Mouse (Mus musculus) c-Kit-positive CD71-positive TER-119-negative erythroid progenitor cells, embryonic 14.5 days (primary cell): Measurements from ENCODE around the gene Il10.

Experiments used
- DNase-seq: peaks from one replicate; pipeline ENCODE4 v3.0.0-alpha.2; 2013; ENCODE audit warnings: low read depth

Gene Il10

GRCm38 (mm10) chr1:131049361-131049806 is 29.7 kb downstream of the Il10 start:
- DNase-seq: no peak

DNA sequence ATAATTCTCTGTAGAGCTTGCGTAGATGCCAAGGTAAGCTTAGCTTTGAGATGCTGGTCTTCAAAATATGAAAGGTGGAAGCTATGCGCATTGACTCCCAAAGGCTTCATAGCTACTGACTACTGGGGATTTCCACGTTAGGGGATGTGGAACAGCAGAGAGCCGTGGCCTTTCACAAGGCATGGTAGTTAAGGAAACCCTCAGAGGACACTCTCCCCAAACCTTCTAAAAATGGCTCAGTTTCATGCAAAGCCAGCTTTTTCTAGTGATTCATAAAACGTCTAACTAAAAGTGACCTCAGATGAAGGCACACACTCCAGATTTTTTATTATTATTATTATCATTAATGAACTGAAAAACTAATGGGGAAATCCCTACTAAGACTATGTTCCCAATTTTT is 30.4 kb downstream of the Il10 start:
- DNase-seq: no peak

GRCm38 (mm10) chr1:131050617-131051016 is 31.0 kb downstream of the Il10 start:
- DNase-seq: no peak

DNA sequence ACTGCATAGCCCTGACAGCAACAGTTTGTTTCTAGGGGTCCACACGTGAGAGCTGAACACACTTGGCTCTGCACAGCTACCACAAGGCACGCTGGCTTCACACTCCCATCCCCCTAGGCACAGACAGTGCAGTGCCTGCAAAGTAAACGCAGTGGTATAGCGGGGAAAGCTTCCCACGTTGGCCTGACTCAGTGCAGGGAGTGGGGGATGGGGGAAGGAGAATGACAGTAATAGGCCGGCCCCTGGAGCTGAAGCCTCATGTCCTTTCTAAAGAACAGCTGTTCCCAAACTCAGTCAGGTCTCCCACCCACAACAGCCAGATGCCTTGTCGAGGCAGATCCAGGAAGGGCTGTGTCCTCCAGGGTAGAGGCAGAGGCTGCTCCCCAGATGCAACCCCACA is 31.4 kb downstream of the Il10 start:
- DNase-seq: no peak

DNA sequence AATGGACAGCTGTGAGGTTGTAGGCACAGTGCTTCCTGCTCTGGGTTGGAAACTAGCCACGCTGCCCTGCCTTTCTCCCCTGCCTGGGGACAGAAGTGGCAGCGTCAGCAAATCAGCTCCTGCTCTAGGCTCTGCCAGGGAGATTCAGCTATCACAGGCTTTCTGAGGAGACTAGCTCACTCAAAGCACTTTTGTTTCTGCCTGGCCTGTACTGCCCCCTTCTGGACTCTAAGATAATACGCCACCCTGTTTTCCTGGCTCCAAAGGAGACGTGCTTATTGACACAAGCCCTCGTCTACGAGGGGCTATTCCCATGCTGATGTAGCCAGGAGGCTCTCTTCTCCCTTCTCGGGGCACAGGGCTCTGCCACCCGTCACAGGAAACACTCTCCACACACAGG is 33.6 kb downstream of the Il10 start:
- DNase-seq: peak; percentile 70

DNA sequence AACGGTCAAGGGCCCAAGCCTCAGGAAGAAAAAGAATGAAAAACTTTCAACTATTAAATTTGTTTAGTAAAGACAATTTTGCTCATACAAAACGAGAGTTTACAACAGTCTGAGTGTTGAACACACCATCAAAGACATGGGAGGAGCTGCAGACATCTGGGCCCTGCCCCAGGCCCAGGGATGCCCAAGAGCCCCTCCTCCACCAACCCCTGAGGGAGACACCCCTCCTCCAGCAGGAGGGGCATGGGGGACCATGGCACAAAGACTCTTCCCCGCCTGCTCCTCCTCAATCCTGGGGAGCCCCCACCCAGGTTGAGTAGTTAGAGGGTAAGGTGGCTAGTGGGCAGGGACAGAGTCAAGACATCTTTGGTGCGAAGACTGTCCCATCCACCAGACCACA is 34.0 kb downstream of the Il10 start:
- DNase-seq: no peak

GRCm38 (mm10) chr1:131054251-131054650 is 34.6 kb downstream of the Il10 start:
- no peak for DNase-seq

DNA sequence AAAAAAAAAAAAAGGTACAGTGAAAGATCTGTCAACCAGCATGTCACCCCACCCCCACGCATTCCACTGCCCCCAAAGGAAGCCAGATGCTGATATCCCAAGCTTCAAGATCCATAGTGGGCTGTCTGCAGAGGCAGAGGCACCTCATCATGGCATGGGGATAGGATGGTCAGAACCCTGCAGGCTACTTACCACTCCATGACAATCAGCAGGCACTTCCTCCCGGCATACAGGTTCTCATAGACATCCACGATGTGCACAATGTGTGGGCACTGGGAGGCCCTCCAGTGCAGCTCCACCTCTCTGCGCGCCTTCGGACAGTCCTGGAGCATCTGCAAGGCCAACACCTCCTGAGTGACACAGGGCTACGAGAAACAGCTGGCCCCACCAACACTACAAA is 38.8 kb downstream of the Il10 start:
- no peak for DNase-seq

DNA sequence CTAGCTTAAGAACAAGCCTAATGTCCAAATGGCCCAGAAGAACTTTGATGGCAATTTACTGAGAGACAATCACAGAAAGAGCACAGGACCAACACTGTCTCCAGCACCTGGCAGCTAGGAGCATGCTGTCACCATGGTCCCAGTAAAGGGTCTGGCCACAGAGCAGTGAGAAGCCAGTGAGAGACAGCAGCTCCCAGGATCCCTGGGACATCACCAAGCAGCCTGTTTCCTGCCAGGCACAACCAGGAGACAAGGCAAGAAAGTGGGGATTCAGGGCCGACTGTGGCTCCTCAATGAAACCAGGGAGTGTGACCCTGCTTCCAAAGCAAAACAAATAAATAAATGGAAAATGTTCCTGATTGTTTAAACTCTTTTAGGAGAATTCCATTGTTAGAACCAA is 39.8 kb downstream of the Il10 start:
- no peak for DNase-seq

DNA sequence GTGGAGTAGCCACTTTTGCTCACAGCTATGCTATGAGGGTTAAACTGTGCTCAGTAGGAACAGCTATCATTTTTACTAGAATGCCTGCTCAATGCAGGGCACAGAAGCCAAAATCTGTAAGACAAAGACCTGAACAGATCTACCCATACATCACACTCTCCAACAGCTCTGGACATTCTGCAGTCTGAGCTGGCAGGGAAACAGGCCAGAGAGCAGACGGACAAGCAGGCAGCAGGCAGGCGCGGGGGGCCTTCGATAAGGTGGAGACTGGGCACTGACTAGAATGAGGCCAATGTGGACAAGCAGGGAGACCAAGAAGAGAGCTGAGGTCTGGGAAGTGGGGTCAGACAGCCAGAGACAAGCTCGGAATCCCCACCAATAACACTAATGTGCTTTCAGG is 40.2 kb downstream of the Il10 start:
- DNase-seq: no peak

- no peak for DNase-seq
These were observed 40.9 kb downstream of the Il10 start for GRCm38 (mm10) chr1:131060290-131061253.

DNA sequence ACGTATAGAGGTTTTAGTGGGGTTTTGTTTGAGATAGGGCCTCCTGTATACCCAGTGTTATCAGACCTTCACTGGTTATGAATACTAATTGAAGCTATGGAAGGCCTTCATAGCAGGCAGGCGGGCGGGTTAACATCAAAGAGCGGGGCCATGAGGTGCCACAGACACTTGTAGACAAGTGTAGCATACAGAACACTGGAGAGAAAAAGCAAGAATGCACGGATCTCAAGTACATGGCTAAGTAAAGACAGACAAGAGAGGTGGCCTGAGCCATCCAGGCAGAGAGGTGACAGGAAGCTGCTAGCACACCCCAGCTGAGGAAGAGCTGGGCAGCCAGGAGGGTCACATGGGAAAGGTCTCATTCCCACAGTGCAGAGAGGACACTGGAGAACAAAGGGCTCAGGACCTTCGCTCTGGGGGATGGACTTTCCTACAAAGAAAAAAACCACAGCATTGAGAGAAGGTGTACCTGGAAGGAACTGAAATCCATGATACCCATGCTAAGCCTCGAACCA is 42.2 kb downstream of the Il10 start:
- no peak for DNase-seq

DNA sequence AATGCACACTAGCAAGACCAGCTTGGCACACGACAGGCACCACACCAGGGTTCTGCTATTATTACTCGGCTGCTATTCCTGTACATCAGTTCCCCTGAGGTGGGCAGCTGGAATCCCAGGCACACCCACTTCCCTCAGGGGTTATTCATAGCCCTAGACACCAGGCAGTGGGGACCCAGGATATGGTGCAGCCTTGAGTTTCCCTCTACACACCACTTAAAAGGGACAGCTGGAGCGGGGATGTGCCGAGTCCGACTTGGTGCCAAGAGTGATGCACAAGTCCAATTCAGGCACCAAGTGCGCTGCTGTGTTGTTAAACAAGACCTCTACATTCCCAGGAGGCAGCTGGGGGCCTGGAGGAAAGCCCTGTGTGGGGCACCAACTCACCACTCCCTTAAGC is 43.2 kb downstream of the Il10 start:
- no peak for DNase-seq

- no peak for DNase-seq
These were observed 44.6 kb downstream of the Il10 start for GRCm38 (mm10) chr1:131064202-131064601.

GRCm38 (mm10) chr1:131068011-131068727 is 48.5 kb downstream of the Il10 start:
- peak; percentile 61 for DNase-seq

GRCm38 (mm10) chr1:131069010-131069409 is 49.4 kb downstream of the Il10 start:
- DNase-seq: no peak

DNA sequence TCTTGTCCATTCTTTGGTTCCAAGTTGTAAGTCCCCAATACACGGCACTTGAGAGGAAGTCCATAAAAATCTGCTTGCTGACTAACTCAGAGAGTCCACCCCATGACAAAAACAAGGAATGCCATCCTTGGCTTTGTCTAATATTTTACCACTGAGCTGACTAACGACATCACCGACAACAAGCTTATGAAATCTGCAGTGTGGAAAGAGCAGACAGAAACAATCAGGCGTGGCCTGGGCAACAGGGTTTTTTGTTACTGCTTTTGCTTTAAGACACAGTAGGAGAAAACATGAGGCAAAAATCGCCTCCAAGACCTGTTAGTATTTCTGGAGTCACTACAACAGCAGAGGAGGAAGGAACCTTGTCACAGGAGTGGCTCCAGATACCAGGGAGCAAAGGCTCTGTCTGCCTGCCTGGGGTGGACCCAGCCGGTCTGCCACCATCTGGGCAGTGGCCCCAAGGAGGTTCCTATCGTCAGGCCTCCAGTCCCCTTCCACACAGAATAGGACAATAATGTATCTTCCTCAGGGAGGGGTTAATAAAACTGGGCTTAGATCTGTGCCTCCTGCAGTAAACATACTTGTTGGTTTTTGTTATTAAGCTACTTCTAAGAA is 52.8 kb downstream of the Il10 start:
- no peak for DNase-seq

DNA sequence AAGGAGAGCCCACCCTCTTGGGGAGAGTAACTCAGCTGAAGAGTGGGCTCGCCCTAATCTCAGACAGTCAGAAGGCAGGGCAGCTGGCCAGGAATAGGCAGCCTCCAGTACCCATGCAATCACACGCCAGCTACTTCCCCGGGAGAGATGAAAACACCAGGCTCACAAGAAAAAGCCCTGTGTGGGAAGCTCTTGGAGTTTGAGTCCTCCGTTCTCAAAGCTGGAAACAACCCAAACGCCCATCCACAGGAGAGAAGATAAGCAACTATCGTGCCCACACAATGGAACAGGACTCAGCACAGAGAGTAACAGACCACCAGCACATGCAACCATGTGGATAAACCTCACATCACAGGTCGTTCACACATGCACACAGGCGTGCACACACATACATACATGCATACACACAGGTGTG is 54.9 kb downstream of the Il10 start:
- DNase-seq: no peak
